Mouse (Mus musculus): ENCODE results near the gene Top1. TPM values are rescaled to one million over a fixed set of nuclear protein-coding genes. Genes with fewer than 3 reads are reported as not detected.
A peak's percentile ranks its signal among the peaks of the same experiment; 100 is the strongest.

Top1 gene
- 122 and 125 TPM in 2 replicates for polyA plus RNA-seq (2014; fragmentation: Nextera tagmentation; extraction: Ambion mirVana)

GRCm38 (mm10) chr2:160645614-160646137, at the start of gene Top1:
Top1 (plus strand) TSS chr2:160645888.
- Histone ChIP-seq H3K4me3 (ENCODE audit: low read depth, low read length) (peak within 1 kb of the TSS; percentile 98), H3K9me3 (ENCODE audit: control insufficient read depth, low read length) (no peaks in the 10 kb centered on the region), H3K9ac (ENCODE audit: low read length) (peak within 1 kb of the TSS; percentile 100), H3K4me1 (ENCODE audit: control insufficient read depth, insufficient read depth, low read length) (peaks cover 11% of the 10 kb centered on the region), H3K36me3 (ENCODE audit: control insufficient read depth, insufficient read depth, low read length) (no peaks in the 10 kb centered on the region), H3K27me3 (ENCODE audit: control insufficient read depth, insufficient read depth, low read length) (no peaks in the 10 kb centered on the region), H3K27ac (replicated peaks; ENCODE audit: low read depth, low read length) (peak within 1 kb of the TSS; percentile 97), H3K4me2 (ENCODE audit: low read depth, severe bottlenecking) (peak within 1 kb of the TSS; percentile 32)
- WGBS: 0% methylated on average over 50 of the region's 50 CpGs
- DNase-seq (ENCODE audit: low spot score): peak; percentile 99
- peak; percentile 98 for ATAC-seq (ENCODE audit: insufficient number of reproducible peaks, low FRiP score, low TSS enrichment, low read depth)

- H3K27me3 ChIP-seq (ENCODE audit: control insufficient read depth, insufficient read depth, low read length): no peaks in the 10 kb centered on the region
- 37% methylated on average over 12 of the region's 12 CpGs for WGBS
- no peaks in the 10 kb centered on the region for H3K9me3 ChIP-seq (ENCODE audit: control insufficient read depth, low read length)
- no peaks in the 10 kb centered on the region for H3K4me1 ChIP-seq (ENCODE audit: control insufficient read depth, insufficient read depth, low read length)
- H3K27ac ChIP-seq (replicated peaks; ENCODE audit: low read depth, low read length): no peak overlapping the region
- H3K4me2 ChIP-seq (ENCODE audit: low read depth, severe bottlenecking): no peak overlapping the region
- peak; percentile 87 for DNase-seq (ENCODE audit: low spot score)
- ATAC-seq (ENCODE audit: insufficient number of reproducible peaks, low FRiP score, low TSS enrichment, low read depth): no peak
- H3K9ac ChIP-seq (ENCODE audit: low read length): no peak overlapping the region
- H3K4me3 ChIP-seq (ENCODE audit: low read depth, low read length): no peak overlapping the region
- no peaks in the 10 kb centered on the region for H3K36me3 ChIP-seq (ENCODE audit: control insufficient read depth, insufficient read depth, low read length)
Measured at GRCm38 (mm10) chr2:160597582-160598281, 48.0 kb upstream of the Top1 start.

DNA sequence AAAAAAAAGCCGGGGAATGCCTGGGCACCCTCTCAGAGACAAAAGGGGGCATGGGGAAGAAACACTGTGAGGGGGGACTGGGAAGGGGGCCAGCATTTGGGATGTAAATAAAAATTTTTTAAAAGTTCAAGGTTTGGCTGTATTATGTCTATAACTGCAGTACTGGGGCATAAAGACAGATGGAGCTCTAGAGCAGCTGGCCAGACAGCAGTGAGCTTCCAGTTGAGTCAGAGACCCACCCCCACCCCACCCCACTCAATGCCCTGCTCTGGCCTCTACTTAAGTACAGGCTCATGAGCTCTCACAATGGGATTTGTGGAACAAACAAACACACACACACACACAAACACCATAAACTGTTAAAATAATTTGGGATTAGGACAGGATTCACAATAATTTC, 43.9 kb upstream of the Top1 start:
- no peak overlapping the region for H3K4me3 ChIP-seq (ENCODE audit: low read depth, low read length)
- H3K27ac ChIP-seq (replicated peaks; ENCODE audit: low read depth, low read length): no peak overlapping the region
- ATAC-seq (ENCODE audit: insufficient number of reproducible peaks, low FRiP score, low TSS enrichment, low read depth) (no peak), DNase-seq (ENCODE audit: low spot score) (no peak)
- no peaks in the 10 kb centered on the region for H3K4me1 ChIP-seq (ENCODE audit: control insufficient read depth, insufficient read depth, low read length)
- no peaks in the 10 kb centered on the region for H3K36me3 ChIP-seq (ENCODE audit: control insufficient read depth, insufficient read depth, low read length)
- no peaks in the 10 kb centered on the region for H3K27me3 ChIP-seq (ENCODE audit: control insufficient read depth, insufficient read depth, low read length)
- 67% methylated on average over 1 of the region's 1 CpGs for WGBS
- no peak overlapping the region for H3K4me2 ChIP-seq (ENCODE audit: low read depth, severe bottlenecking)
- H3K9ac ChIP-seq (ENCODE audit: low read length): no peak overlapping the region
- H3K9me3 ChIP-seq (ENCODE audit: control insufficient read depth, low read length): no peaks in the 10 kb centered on the region

- Histone ChIP-seq H3K4me2 (ENCODE audit: low read depth, severe bottlenecking) (no peak overlapping the region), H3K4me3 (ENCODE audit: low read depth, low read length) (no peak overlapping the region), H3K27me3 (ENCODE audit: control insufficient read depth, insufficient read depth, low read length) (no peaks in the 10 kb centered on the region), H3K9ac (ENCODE audit: low read length) (no peak overlapping the region), H3K36me3 (ENCODE audit: control insufficient read depth, insufficient read depth, low read length) (no peaks in the 10 kb centered on the region), H3K4me1 (ENCODE audit: control insufficient read depth, insufficient read depth, low read length) (no peaks in the 10 kb centered on the region), H3K9me3 (ENCODE audit: control insufficient read depth, low read length) (no peaks in the 10 kb centered on the region), H3K27ac (replicated peaks; ENCODE audit: low read depth, low read length) (no peak overlapping the region)
- no peak for ATAC-seq (ENCODE audit: insufficient number of reproducible peaks, low FRiP score, low TSS enrichment, low read depth)
- WGBS: 65% methylated on average over 10 of the region's 10 CpGs
- no peak for DNase-seq (ENCODE audit: low spot score)
Measured at GRCm38 (mm10) chr2:160603154-160603933, 42.3 kb upstream of the Top1 start.

- DNase-seq (ENCODE audit: low spot score) (no peak), ATAC-seq (ENCODE audit: insufficient number of reproducible peaks, low FRiP score, low TSS enrichment, low read depth) (no peak)
- Histone ChIP-seq H3K27ac (replicated peaks; ENCODE audit: low read depth, low read length) (no peak overlapping the region), H3K27me3 (ENCODE audit: control insufficient read depth, insufficient read depth, low read length) (no peaks in the 10 kb centered on the region), H3K9ac (ENCODE audit: low read length) (no peak overlapping the region), H3K4me2 (ENCODE audit: low read depth, severe bottlenecking) (no peak overlapping the region), H3K9me3 (ENCODE audit: control insufficient read depth, low read length) (no peaks in the 10 kb centered on the region), H3K36me3 (ENCODE audit: control insufficient read depth, insufficient read depth, low read length) (no peaks in the 10 kb centered on the region), H3K4me3 (ENCODE audit: low read depth, low read length) (no peak overlapping the region), H3K4me1 (ENCODE audit: control insufficient read depth, insufficient read depth, low read length) (no peaks in the 10 kb centered on the region)
- 71% methylated on average over 2 of the region's 2 CpGs for WGBS
Measured at GRCm38 (mm10) chr2:160610012-160610411, 35.7 kb upstream of the Top1 start.

- no peak overlapping the region for H3K4me2 ChIP-seq (ENCODE audit: low read depth, severe bottlenecking)
- 87% methylated on average over 5 of the region's 5 CpGs for WGBS
- no peak overlapping the region for H3K9ac ChIP-seq (ENCODE audit: low read length)
Measured at GRCm38 (mm10) chr2:160613186-160613919, 32.3 kb upstream of the Top1 start.

DNA sequence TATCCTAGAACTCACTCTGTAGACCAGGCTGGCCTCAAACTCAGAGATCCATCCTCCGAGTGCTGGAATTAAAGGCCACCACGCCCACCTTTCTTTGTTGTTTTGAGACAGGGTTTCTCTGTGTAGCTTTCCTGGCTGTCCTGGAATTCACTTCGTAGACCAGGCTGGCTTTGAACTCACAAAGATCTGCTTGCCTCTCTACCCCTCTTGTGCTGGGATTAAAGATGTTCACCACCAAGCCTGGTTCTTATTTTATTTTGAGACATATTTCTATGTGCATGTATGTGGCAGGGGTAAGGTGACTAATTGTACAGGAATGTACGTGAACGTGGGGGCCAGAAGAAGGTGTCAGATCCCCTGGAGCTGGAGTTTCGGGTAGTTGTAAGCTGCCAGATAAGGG, 27.9 kb upstream of the Top1 start:
- Histone ChIP-seq H3K4me3 (ENCODE audit: low read depth, low read length) (no peak overlapping the region), H3K4me2 (ENCODE audit: low read depth, severe bottlenecking) (no peak overlapping the region), H3K27me3 (ENCODE audit: control insufficient read depth, insufficient read depth, low read length) (no peaks in the 10 kb centered on the region), H3K9me3 (ENCODE audit: control insufficient read depth, low read length) (no peaks in the 10 kb centered on the region), H3K36me3 (ENCODE audit: control insufficient read depth, insufficient read depth, low read length) (no peaks in the 10 kb centered on the region), H3K9ac (ENCODE audit: low read length) (no peak overlapping the region), H3K4me1 (ENCODE audit: control insufficient read depth, insufficient read depth, low read length) (peaks cover 4% of the 10 kb centered on the region), H3K27ac (replicated peaks; ENCODE audit: low read depth, low read length) (no peak overlapping the region)
- 88% methylated on average over 6 of the region's 6 CpGs for WGBS
- no peak for DNase-seq (ENCODE audit: low spot score)
- no peak for ATAC-seq (ENCODE audit: insufficient number of reproducible peaks, low FRiP score, low TSS enrichment, low read depth)

More at GRCm38 (mm10) chr2:160613186-160613919, 32.3 kb upstream of the Top1 start:
- no peak for DNase-seq (ENCODE audit: low spot score)
- Histone ChIP-seq H3K27ac (replicated peaks; ENCODE audit: low read depth, low read length) (no peak overlapping the region), H3K4me3 (ENCODE audit: low read depth, low read length) (no peak overlapping the region), H3K27me3 (ENCODE audit: control insufficient read depth, insufficient read depth, low read length) (no peaks in the 10 kb centered on the region), H3K36me3 (ENCODE audit: control insufficient read depth, insufficient read depth, low read length) (no peaks in the 10 kb centered on the region), H3K4me1 (ENCODE audit: control insufficient read depth, insufficient read depth, low read length) (no peaks in the 10 kb centered on the region), H3K9me3 (ENCODE audit: control insufficient read depth, low read length) (no peaks in the 10 kb centered on the region)
- no peak for ATAC-seq (ENCODE audit: insufficient number of reproducible peaks, low FRiP score, low TSS enrichment, low read depth)

DNA sequence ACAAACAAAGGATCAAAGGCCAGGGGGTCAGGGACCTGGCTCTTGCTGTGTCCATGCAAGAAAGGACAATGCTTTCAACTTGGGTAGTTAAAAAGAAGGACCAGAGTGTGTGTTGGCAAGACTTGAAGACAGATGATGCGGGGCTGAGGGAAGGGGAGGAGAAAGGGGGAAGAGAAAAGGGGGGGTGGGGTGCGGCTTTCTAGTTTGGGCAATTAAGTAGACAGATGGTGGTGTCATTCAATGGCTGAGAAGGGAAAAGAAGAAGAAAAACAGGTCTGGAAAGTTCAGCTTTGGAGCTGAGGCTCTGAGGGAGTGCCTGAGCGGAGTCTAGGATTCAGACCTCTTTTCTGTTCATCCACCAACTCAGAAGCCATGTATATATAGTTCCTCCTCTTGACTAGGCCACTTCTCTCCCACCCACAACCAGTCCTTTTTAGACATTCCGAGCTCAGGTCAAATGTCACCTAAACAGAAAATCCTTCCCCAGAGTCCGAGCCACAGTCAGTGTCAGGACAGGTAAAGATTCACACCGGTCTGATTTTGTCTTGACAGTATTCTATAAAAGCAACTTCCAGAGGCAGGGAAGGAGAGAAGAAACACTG, 27.0 kb upstream of the Top1 start:
- H3K36me3 ChIP-seq (ENCODE audit: control insufficient read depth, insufficient read depth, low read length): no peaks in the 10 kb centered on the region
- H3K9ac ChIP-seq (ENCODE audit: low read length): no peak overlapping the region
- peaks cover 4% of the 10 kb centered on the region for H3K4me1 ChIP-seq (ENCODE audit: control insufficient read depth, insufficient read depth, low read length)
- no peak overlapping the region for H3K27ac ChIP-seq (replicated peaks; ENCODE audit: low read depth, low read length)
- H3K4me2 ChIP-seq (ENCODE audit: low read depth, severe bottlenecking): no peak overlapping the region
- 51% methylated on average over 6 of the region's 6 CpGs for WGBS
- H3K27me3 ChIP-seq (ENCODE audit: control insufficient read depth, insufficient read depth, low read length): no peaks in the 10 kb centered on the region
- H3K4me3 ChIP-seq (ENCODE audit: low read depth, low read length): no peak overlapping the region
- H3K9me3 ChIP-seq (ENCODE audit: control insufficient read depth, low read length): no peaks in the 10 kb centered on the region
- no peak for ATAC-seq (ENCODE audit: insufficient number of reproducible peaks, low FRiP score, low TSS enrichment, low read depth)
- no peak for DNase-seq (ENCODE audit: low spot score)
